Mouse (Mus musculus): ENCODE data around the gene Rc3h1.
"Not testable (repeated sequence)": the region's sequence is repeated elsewhere in the genome, so short reads cannot be mapped to it uniquely, and the experiment has no call there.

The Rc3h1 gene

GRCm38 (mm10) chr1:160967268-160967667 is 61.0 kb downstream of the Rc3h1 start:
- DNase-seq = no peak

- DNase-seq = no peak
These were observed 62.4 kb downstream of the Rc3h1 start for GRCm38 (mm10) chr1:160968643-160969042.

- no peak for DNase-seq
These were observed 72.0 kb downstream of the Rc3h1 start, which contains the start of gene Serpinc1 for GRCm38 (mm10) chr1:160978071-160978735. Serpinc1 (plus strand) TSS chr1:160978585.

- no peak for DNase-seq
These were observed 73.8 kb downstream of the Rc3h1 start for GRCm38 (mm10) chr1:160980021-160980420.

- DNase-seq = no peak
These were observed 74.5 kb downstream of the Rc3h1 start for GRCm38 (mm10) chr1:160980537-160981234.

GRCm38 (mm10) chr1:160981337-160981736 is 75.1 kb downstream of the Rc3h1 start:
- no peak for DNase-seq

GRCm38 (mm10) chr1:160982887-160983286 is 76.7 kb downstream of the Rc3h1 start:
- no peak for DNase-seq

GRCm38 (mm10) chr1:160984731-160985130 is 78.5 kb downstream of the Rc3h1 start:
- not testable (repeated sequence) for DNase-seq

- no peak for DNase-seq
These were observed 79.3 kb downstream of the Rc3h1 start for GRCm38 (mm10) chr1:160985477-160985876.

GRCm38 (mm10) chr1:160986881-160987635 is 80.8 kb downstream of the Rc3h1 start:
- DNase-seq = no peak

GRCm38 (mm10) chr1:160989395-160989794 is 83.2 kb downstream of the Rc3h1 start:
- no peak for DNase-seq

GRCm38 (mm10) chr1:160993851-160994250 is 87.6 kb downstream of the Rc3h1 start:
- DNase-seq = no peak

- no peak for DNase-seq
These were observed 98.7 kb downstream of the Rc3h1 start for GRCm38 (mm10) chr1:161004942-161005341.

GRCm38 (mm10) chr1:161005526-161005925 is 99.3 kb downstream of the Rc3h1 start:
- no peak for DNase-seq

GRCm38 (mm10) chr1:161006471-161006870 is 100.3 kb downstream of the Rc3h1 start:
- no peak for DNase-seq

GRCm38 (mm10) chr1:161008038-161008437 is 101.8 kb downstream of the Rc3h1 start:
- DNase-seq = no peak

- DNase-seq = no peak
These were observed 104.2 kb downstream of the Rc3h1 start for GRCm38 (mm10) chr1:161010436-161010835.

GRCm38 (mm10) chr1:161016378-161016777 is 110.2 kb downstream of the Rc3h1 start:
- no peak for DNase-seq

GRCm38 (mm10) chr1:161020051-161020450 is 113.8 kb downstream of the Rc3h1 start:
- DNase-seq = no peak
